Mouse (Mus musculus) gastrocnemius, postnatal 14 days (tissue): ENCODE results near the gene Cby1. TPM values are rescaled to one million over a fixed set of nuclear protein-coding genes. Genes with fewer than 3 reads are reported as not detected.

Experiments
- DNase-seq: peaks from one replicate; pipeline ENCODE4 v3.0.0; 2021; ENCODE audit warnings: mixed read lengths
- intact Hi-C: fragments of 180-260 bp; cut with DNase I; formaldehyde crosslinking; loops from one replicate; pipeline ENCODE4 v1.15.1; 2025; ENCODE audit warnings: low total_unique reads
- total RNA-seq, 2 experiments: library from RNA; stranded (reverse); gene quantifications; 2 replicates each; pipeline ENCODE4 v1.2.3; 2021

Cby1 gene
- total RNA-seq, 2 experiments from 2014 or later = 17.2 to 18.0 TPM

GRCm38 (mm10) chr15:79694512-79694911 is 35.5 kb downstream of the Cby1 start:
- intact Hi-C loops = no loop called here
- DNase-seq = no peak

DNA sequence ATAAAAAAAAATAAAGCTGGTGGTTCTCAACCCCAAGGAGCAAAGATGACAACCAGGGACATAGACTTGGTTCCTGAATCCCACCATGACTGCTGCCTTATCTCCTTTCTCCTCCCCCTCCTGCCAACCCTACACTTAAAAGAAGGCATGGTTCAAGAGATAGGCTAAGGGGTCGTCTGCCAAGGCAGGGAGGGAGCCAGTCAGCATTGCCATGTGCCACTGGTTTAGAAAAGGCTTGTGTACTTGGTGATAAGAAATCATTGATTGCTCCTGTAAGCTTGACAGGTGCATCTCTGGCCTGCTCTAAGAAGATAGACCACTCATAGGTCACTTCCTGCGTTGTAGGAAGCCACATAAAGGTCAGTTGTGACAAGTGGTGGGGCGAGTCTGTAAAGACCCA is 36.5 kb downstream of the Cby1 start:
- no peak for DNase-seq
- intact Hi-C loops = no loop called here

- intact Hi-C loops = no loop called here
- DNase-seq = no peak
These were observed 37.5 kb downstream of the Cby1 start for GRCm38 (mm10) chr15:79696508-79696907.

DNA sequence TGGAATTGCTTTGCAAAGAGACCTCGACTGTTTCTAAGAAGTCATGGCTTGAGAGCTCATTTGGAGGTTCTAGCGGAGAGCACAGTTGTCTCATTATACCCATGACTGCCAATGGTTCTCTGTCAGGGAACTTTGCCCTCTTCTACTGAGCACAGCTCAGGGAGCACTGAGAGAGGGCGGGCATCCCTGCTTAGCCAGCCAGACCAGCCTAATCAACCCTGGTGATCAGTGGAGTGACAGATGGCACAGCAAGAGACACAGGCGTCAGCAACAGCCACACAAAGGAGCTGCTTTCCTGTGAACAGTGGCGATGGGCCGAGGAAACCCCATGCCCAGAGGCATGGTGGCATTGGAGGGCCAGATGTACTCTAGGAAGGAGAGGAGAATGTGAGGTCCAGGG is 38.0 kb downstream of the Cby1 start:
- no peak for DNase-seq
- intact Hi-C loops = no loop called here

DNA sequence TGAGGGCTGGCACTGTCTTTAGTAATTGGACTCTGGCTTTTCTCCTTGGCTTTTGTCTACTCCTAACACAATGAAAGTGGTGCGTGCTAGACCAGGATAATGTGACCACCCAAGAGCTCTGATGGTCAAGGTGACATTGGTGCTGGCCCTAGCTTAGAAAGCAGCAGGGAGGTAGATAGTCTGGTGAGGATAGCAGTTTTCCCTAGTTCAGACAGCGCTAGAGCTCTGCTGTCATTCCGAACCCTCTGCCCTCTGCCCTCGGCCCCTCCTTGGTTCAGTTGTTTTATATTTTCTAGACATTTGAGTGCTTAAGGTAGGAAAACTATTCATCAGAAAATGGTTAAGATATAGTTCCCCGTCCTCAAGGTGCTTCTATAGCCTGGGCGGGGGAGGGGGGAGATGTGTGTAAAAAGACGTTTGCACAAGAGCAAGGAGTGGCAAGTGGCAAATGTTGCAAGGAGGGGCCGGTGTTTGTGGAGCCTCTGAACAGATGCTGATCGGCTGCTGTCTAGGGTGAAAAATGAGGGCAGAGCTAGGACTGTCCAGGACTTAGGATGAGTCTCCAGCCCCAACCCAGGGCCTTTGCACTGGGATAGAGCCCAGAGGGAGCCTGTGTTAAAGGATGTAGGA is 38.7 kb downstream of the Cby1 start:
- no peak for DNase-seq
- intact Hi-C loops = no loop called here

DNA sequence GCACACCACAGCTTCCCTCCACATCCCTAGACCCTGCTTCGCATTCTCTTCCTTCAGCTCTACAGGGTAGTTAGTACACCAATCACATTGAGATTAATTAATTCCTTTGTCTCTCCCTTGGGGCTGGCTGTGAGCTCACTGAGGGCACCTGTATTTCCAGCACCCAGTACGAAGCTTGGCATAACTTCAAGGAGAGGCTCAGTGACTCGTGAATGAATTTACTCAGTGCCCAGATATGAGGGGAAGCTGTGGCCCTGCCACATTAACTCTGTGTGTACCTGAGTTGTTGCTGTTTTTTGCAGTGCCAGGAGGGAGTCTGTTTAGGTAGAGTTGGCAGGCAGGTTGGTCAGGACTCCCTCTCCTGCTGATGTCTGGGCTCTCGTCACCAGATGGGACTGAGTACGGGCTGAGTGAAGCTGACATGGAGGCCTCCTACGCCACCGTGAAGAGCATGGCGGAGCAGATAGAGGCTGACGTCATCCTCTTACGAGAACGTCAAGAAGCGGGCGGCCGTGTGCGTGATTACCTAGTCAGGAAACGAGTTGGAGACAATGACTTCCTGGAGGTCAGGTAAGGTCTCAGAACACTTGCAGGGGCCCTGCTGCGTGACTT is 47.7 kb downstream of the Cby1 start:
- no peak for DNase-seq
- intact Hi-C loops = no loop called here

- DNase-seq = no peak
- intact Hi-C loops = no loop called here
These were observed 49.3 kb downstream of the Cby1 start for GRCm38 (mm10) chr15:79708229-79708822.

- no peak for DNase-seq
- intact Hi-C loops = no loop called here
These were observed 56.6 kb downstream of the Cby1 start for GRCm38 (mm10) chr15:79715646-79716045.

DNA sequence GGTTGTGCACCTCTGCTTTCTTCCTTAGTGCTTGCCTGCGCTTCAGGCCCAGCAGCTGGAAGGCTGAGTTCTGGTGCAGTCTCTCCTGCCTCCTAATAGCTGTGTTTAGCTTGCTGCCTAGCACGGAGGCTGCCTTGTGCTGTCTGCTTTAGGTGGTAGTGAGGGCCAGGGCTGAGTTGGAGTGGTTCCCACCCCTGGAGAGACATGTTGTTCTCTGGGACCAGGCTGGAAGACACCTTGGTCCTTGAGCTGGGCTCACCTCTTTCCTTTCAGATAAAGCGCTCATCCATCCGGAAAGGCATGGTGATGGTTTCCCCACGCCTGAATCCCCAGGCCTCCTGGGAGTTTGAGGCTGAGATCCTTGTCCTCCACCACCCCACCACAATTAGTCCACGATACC is 57.7 kb downstream of the Cby1 start:
- intact Hi-C loops = no loop called here
- DNase-seq = no peak

Other genes with a start within 250 kb of the Cby1 start
- 10 to 100 TPM; 46.6 to 46.7 TPM for gene Csnk1e, start 203.6 kb upstream of the Cby1 start, total RNA-seq
- under 1 TPM in 1 of 2 experiments, not detected in 1; 0.08 TPM for gene Kcnj4, start 154.0 kb upstream of the Cby1 start, total RNA-seq
- 10 to 100 TPM; 14.1 to 22.6 TPM for gene Kdelr3, start 142.8 kb upstream of the Cby1 start, total RNA-seq
- 10 to 100 TPM; 75.8 to 77.4 TPM for gene Ddx17, start 112.5 kb upstream of the Cby1 start, total RNA-seq
- gene Dmc1, start 54.1 kb upstream of the Cby1 start, total RNA-seq = under 1 TPM in 1 of 2 experiments, not detected in 1; 0.20 TPM
- gene Fam227a, start 243 bp upstream of the Cby1 start, total RNA-seq = 1 to 10 TPM in 1 of 2 experiments, under 1 TPM in 1; 0.53 to 1.4 TPM
- gene Tomm22, start 11.7 kb downstream of the Cby1 start, total RNA-seq = 10 to 100 TPM; 78.3 to 80.4 TPM
- gene Josd1, start 28.7 kb downstream of the Cby1 start, total RNA-seq = 10 to 100 TPM in 1 of 2 experiments, 1 to 10 TPM in 1; 9.8 to 11.1 TPM
- gene Gtpbp1, start 31.6 kb downstream of the Cby1 start, total RNA-seq = 10 to 100 TPM; 17.7 to 18.0 TPM
- 10 to 100 TPM; 62.3 to 81.4 TPM for gene Sun2, start 83.3 kb downstream of the Cby1 start, total RNA-seq
- 1 to 10 TPM; 7.4 to 7.6 TPM for gene Dnal4, start 118.7 kb downstream of the Cby1 start, total RNA-seq
- gene Nptxr, start 145.6 kb downstream of the Cby1 start, total RNA-seq = 1 to 10 TPM; 1.9 to 2.6 TPM
- under 1 TPM; 0.47 to 0.55 TPM for gene Npcd, start 175.0 kb downstream of the Cby1 start, total RNA-seq
- 10 to 100 TPM; 21.2 to 23.5 TPM for gene Cbx6, start 175.5 kb downstream of the Cby1 start, total RNA-seq
- gene Apobec3, start 232.5 kb downstream of the Cby1 start, total RNA-seq = 1 to 10 TPM; 4.7 to 7.9 TPM